Mouse (Mus musculus): ENCODE measurements around the gene Ros1. TPM values are rescaled to one million over a fixed set of nuclear protein-coding genes. Genes with fewer than 3 reads are reported as not detected.

Ros1 gene
- polyA plus RNA-seq, 1 experiment from 2014 or later: 0.87 TPM

DNA sequence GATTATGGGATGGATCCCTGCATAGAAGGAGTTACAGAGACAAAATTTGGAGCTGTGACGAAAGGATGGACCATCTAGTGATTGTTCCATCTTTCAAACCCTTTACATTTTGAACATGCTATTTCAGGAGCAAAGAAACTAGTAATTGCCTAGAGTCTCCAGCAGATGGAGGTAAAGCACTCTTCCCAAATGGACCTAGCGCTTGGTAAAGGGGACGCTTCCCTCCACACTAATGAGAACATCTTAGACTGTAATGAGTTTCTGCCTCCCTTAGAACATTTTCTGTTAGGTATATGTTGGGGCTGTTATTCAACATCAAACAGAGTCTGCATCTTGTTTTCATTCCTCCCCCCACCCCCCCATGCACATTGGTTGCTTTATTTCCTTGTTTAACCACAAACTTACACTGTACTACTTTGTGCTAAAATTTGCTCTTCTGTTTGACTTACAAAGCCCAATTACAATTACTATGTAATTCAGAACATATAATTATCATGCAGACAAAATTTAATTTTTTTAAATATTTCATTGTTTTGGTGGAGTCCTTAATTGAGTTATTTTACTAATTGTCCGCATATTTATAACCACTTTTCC lies 88.8 kb downstream of the Ros1 start:
- ATAC-seq (replicated peaks; ENCODE audit: low FRiP score, low TSS enrichment, low read depth) (0 out of 2 replicates have a peak, but pooled peaks have one; percentile 64), DNase-seq (ENCODE audit: low spot score) (peak; percentile 50)
- Histone ChIP-seq H3K27ac (ENCODE audit: low read depth) (no peak overlapping the region), H3K9ac (ENCODE audit: low read length) (no peak overlapping the region), H3K4me3 (ENCODE audit: low read depth, low read length) (no peak overlapping the region), H3K9me3 (ENCODE audit: control insufficient read depth, low read length) (no peaks in the 10 kb centered on the region), H3K36me3 (ENCODE audit: control insufficient read depth, insufficient read depth, low read length) (no peaks in the 10 kb centered on the region), H3K27me3 (replicated peaks; ENCODE audit: control insufficient read depth, insufficient read depth, low read length) (no peaks in the 10 kb centered on the region), H3K4me2 (ENCODE audit: low read length) (no peak overlapping the region), H3K4me1 (replicated peaks; ENCODE audit: control insufficient read depth, insufficient read depth, low read length) (no peaks in the 10 kb centered on the region)
- WGBS: 43% methylated on average over 4 of the region's 4 CpGs

DNA sequence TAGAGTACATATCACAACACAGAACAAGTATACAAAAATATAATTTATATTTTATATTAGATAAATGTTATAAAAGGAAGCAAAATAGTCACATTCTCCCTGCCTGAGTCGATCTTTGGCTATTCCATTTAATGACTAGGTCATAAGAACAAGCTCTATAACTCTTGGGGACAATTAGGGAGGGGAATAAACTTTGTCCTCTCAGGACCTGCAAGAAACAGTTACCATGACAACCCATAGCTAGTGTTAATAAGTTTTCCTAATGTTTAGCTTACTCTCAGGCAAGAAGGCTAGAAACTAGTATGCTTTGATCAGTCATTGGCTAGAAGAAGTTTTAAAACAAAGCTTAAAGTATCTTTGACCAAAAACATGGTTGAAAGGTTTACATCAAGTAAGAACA lies 93.8 kb downstream of the Ros1 start:
- H3K4me3 ChIP-seq (ENCODE audit: low read depth, low read length): no peak overlapping the region
- 53% methylated on average over 1 of the region's 1 CpGs for WGBS
- H3K4me1 ChIP-seq (replicated peaks; ENCODE audit: control insufficient read depth, insufficient read depth, low read length): no peaks in the 10 kb centered on the region
- no peak overlapping the region for H3K4me2 ChIP-seq (ENCODE audit: low read length)
- ATAC-seq (replicated peaks; ENCODE audit: low FRiP score, low TSS enrichment, low read depth) (no peak), DNase-seq (ENCODE audit: low spot score) (no peak)
- no peaks in the 10 kb centered on the region for H3K36me3 ChIP-seq (ENCODE audit: control insufficient read depth, insufficient read depth, low read length)
- H3K27ac ChIP-seq (ENCODE audit: low read depth): no peak overlapping the region
- H3K9ac ChIP-seq (ENCODE audit: low read length): no peak overlapping the region
- no peaks in the 10 kb centered on the region for H3K9me3 ChIP-seq (ENCODE audit: control insufficient read depth, low read length)
- H3K27me3 ChIP-seq (replicated peaks; ENCODE audit: control insufficient read depth, insufficient read depth, low read length): no peaks in the 10 kb centered on the region

DNA sequence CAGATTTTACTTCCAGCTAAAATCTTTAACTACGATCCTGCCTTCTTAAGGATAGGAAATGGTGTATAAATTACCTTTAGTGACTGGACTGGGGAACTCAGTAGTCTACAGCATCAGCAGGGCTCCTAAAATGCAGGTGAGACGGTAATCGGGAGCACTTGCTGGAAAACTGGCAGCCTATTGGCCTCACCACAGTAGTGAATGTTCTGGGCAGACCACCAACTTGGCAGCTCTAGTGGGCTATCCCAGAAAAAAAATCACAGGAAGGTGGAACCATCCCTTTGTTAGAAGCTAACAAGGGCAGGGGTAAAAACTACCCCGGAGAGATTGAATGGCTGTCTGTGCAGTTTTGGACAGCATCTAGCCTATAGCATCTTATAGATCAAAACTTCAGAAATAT lies 102.9 kb downstream of the Ros1 start:
- 84% methylated on average over 4 of the region's 4 CpGs for WGBS
- no peak overlapping the region for H3K4me2 ChIP-seq (ENCODE audit: low read length)
- H3K9me3 ChIP-seq (ENCODE audit: control insufficient read depth, low read length): no peaks in the 10 kb centered on the region
- no peaks in the 10 kb centered on the region for H3K27me3 ChIP-seq (replicated peaks; ENCODE audit: control insufficient read depth, insufficient read depth, low read length)
- DNase-seq (ENCODE audit: low spot score) (no peak), ATAC-seq (replicated peaks; ENCODE audit: low FRiP score, low TSS enrichment, low read depth) (no peak)
- no peak overlapping the region for H3K27ac ChIP-seq (ENCODE audit: low read depth)
- H3K36me3 ChIP-seq (ENCODE audit: control insufficient read depth, insufficient read depth, low read length): no peaks in the 10 kb centered on the region
- no peak overlapping the region for H3K9ac ChIP-seq (ENCODE audit: low read length)
- H3K4me3 ChIP-seq (ENCODE audit: low read depth, low read length): no peak overlapping the region
- H3K4me1 ChIP-seq (replicated peaks; ENCODE audit: control insufficient read depth, insufficient read depth, low read length): no peaks in the 10 kb centered on the region

DNA sequence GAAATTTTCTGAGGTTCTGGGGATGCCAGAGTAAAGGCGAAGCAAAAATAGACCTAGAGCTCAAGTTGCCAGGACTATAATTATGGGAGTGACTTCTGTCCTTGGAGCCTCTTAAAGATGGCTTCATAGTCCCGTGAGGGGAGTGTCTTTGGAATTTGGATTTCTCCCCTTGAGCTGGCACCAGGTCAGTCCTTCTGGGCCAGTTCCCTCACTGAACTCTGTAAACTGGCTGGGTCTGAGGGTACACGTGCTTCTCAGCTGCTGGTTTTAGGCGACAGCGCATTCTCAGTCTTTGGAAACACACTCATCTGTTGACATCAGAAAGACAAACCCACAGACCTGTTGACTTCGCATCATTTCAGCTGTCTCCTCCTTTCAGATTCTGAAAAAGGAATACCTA lies 108.4 kb downstream of the Ros1 start:
- no peak overlapping the region for H3K4me3 ChIP-seq (ENCODE audit: low read depth, low read length)
- no peak overlapping the region for H3K27ac ChIP-seq (ENCODE audit: low read depth)
- 89% methylated on average over 6 of the region's 6 CpGs for WGBS
- H3K4me1 ChIP-seq (replicated peaks; ENCODE audit: control insufficient read depth, insufficient read depth, low read length): no peaks in the 10 kb centered on the region
- no peak overlapping the region for H3K4me2 ChIP-seq (ENCODE audit: low read length)
- H3K36me3 ChIP-seq (ENCODE audit: control insufficient read depth, insufficient read depth, low read length): no peaks in the 10 kb centered on the region
- DNase-seq (ENCODE audit: low spot score) (no peak), ATAC-seq (replicated peaks; ENCODE audit: low FRiP score, low TSS enrichment, low read depth) (no peak)
- H3K9ac ChIP-seq (ENCODE audit: low read length): no peak overlapping the region
- no peaks in the 10 kb centered on the region for H3K9me3 ChIP-seq (ENCODE audit: control insufficient read depth, low read length)
- H3K27me3 ChIP-seq (replicated peaks; ENCODE audit: control insufficient read depth, insufficient read depth, low read length): no peaks in the 10 kb centered on the region

DNA sequence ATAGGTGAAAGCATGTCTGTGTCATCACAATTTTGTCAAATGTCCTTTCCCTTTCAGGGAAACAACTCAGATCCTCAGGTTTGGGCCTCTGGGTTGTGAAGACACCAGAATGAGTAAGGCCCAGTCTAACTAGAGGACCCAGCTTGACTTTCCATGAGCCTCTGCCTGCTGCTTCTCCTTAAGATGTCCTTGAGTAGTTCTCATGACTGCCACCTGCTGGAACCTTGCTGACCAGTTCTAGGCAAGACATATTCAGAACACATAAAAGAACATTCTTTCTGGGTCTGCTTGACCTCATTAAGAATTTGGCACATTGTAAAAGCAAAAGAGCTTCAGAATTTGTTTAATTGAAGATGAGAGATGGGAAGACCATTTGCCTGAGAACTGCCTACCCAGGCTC lies 122.6 kb downstream of the Ros1 start:
- Histone ChIP-seq H3K4me3 (ENCODE audit: low read depth, low read length) (no peak overlapping the region), H3K4me1 (replicated peaks; ENCODE audit: control insufficient read depth, insufficient read depth, low read length) (no peaks in the 10 kb centered on the region), H3K27ac (ENCODE audit: low read depth) (no peak overlapping the region), H3K9ac (ENCODE audit: low read length) (no peak overlapping the region), H3K27me3 (replicated peaks; ENCODE audit: control insufficient read depth, insufficient read depth, low read length) (no peaks in the 10 kb centered on the region), H3K4me2 (ENCODE audit: low read length) (no peak overlapping the region), H3K9me3 (ENCODE audit: control insufficient read depth, low read length) (no peaks in the 10 kb centered on the region), H3K36me3 (ENCODE audit: control insufficient read depth, insufficient read depth, low read length) (no peaks in the 10 kb centered on the region)
- no peak for ATAC-seq (replicated peaks; ENCODE audit: low FRiP score, low TSS enrichment, low read depth)
- no peak for DNase-seq (ENCODE audit: low spot score)

DNA sequence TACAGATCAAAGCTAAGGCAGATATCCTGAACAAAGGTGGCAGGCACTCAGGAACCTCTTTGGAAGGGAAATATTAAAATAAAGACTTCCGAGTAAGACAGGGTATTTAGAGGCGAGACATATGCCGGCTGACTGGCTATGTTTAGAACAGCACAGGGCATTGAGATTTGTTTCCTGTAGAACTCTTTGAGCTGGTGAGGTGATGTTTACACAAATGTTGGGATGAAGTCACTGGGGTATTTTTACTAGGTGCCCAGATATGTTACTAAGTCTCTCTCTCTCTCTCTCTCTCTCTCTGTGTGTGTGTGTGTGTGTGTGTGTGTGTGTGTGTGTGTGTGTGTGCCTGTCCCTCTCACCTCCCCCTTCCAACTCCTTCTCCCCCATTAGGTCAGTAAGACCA lies 146.8 kb downstream of the Ros1 start:
- Histone ChIP-seq H3K4me1 (replicated peaks; ENCODE audit: control insufficient read depth, insufficient read depth, low read length) (no peaks in the 10 kb centered on the region), H3K27me3 (replicated peaks; ENCODE audit: control insufficient read depth, insufficient read depth, low read length) (no peaks in the 10 kb centered on the region), H3K4me3 (ENCODE audit: low read depth, low read length) (no peak overlapping the region), H3K4me2 (ENCODE audit: low read length) (no peak overlapping the region), H3K36me3 (ENCODE audit: control insufficient read depth, insufficient read depth, low read length) (no peaks in the 10 kb centered on the region), H3K27ac (ENCODE audit: low read depth) (no peak overlapping the region), H3K9me3 (ENCODE audit: control insufficient read depth, low read length) (no peaks in the 10 kb centered on the region), H3K9ac (ENCODE audit: low read length) (no peak overlapping the region)
- no peak for DNase-seq (ENCODE audit: low spot score)
- 47% methylated on average over 3 of the region's 3 CpGs for whole genome bisulfite sequencing
- no peak for ATAC-seq (replicated peaks; ENCODE audit: low FRiP score, low TSS enrichment, low read depth)

DNA sequence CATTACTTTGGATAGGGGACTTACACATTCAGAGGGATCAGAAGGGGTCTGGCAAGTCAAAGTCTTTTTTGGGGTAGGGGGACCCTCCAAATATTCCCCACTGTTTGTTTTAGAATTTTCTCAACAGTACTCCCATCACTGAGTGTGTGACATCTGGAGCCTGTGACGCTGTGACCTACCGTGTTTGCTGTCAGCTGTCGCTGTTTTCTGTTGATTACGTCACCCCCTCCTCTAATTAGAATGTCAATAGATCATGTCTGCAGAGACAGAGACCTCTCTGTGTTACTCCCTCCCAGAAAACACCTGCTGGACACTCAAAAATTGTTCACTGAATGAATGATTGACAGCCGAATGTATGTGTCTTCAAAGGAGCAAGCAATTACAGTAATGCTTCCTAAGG lies 152.0 kb downstream of the Ros1 start:
- no peaks in the 10 kb centered on the region for H3K36me3 ChIP-seq (ENCODE audit: control insufficient read depth, insufficient read depth, low read length)
- no peak overlapping the region for H3K4me3 ChIP-seq (ENCODE audit: low read depth, low read length)
- H3K4me2 ChIP-seq (ENCODE audit: low read length): no peak overlapping the region
- no peak overlapping the region for H3K9ac ChIP-seq (ENCODE audit: low read length)
- H3K9me3 ChIP-seq (ENCODE audit: control insufficient read depth, low read length): no peaks in the 10 kb centered on the region
- H3K4me1 ChIP-seq (replicated peaks; ENCODE audit: control insufficient read depth, insufficient read depth, low read length): no peaks in the 10 kb centered on the region
- ATAC-seq (replicated peaks; ENCODE audit: low FRiP score, low TSS enrichment, low read depth): no peak
- no peak for DNase-seq (ENCODE audit: low spot score)
- H3K27me3 ChIP-seq (replicated peaks; ENCODE audit: control insufficient read depth, insufficient read depth, low read length): no peaks in the 10 kb centered on the region
- WGBS: 85% methylated on average over 5 of the region's 5 CpGs
- H3K27ac ChIP-seq (ENCODE audit: low read depth): no peak overlapping the region

DNA sequence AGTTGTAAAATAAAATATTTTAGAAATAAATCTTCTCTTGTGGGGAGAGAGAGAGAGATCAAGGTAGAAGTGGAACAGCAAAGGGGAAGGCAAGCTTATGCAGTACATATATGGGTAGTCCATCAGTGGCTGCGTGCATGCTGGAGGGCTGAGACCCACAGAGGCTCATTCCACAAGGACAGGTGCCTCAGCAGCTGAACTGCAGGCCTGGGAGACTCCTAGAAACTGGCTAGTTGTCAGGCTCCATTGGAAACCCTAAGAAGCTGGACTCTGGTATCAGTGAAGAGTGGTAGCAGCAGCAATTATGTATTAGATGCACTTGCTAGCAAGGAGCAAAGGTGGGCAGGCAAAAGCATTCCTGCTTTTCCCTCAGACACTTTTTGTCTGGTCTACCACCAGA lies 155.7 kb downstream of the Ros1 start:
- Histone ChIP-seq H3K9ac (ENCODE audit: low read length) (no peak overlapping the region), H3K27me3 (replicated peaks; ENCODE audit: control insufficient read depth, insufficient read depth, low read length) (no peaks in the 10 kb centered on the region), H3K4me2 (ENCODE audit: low read length) (no peak overlapping the region), H3K36me3 (ENCODE audit: control insufficient read depth, insufficient read depth, low read length) (no peaks in the 10 kb centered on the region), H3K4me3 (ENCODE audit: low read depth, low read length) (no peak overlapping the region), H3K9me3 (ENCODE audit: control insufficient read depth, low read length) (no peaks in the 10 kb centered on the region), H3K4me1 (replicated peaks; ENCODE audit: control insufficient read depth, insufficient read depth, low read length) (no peaks in the 10 kb centered on the region), H3K27ac (ENCODE audit: low read depth) (no peak overlapping the region)
- WGBS: 84% methylated on average over 1 of the region's 1 CpGs
- DNase-seq (ENCODE audit: low spot score): no peak
- ATAC-seq (replicated peaks; ENCODE audit: low FRiP score, low TSS enrichment, low read depth): no peak

DNA sequence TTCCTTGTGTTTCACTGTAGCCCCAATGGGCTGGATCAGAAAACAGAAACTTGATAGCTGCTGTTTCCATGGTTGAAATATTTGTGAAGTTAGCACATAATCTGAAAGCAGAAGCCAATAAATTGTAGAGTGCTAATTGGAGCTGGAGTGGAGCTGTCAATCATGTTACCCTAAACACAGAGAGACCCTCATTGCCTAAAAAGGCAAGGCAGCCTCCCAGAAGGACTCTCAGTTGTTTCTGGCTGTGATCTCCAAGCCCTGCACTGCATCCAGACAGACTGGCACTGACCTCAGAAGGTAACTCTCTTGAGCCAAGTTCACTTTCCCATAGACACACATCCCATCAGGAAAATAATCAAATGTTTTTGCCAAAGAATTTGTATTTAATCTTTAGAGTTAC lies 161.3 kb downstream of the Ros1 start:
- Histone ChIP-seq H3K9ac (ENCODE audit: low read length) (no peak overlapping the region), H3K4me2 (ENCODE audit: low read length) (no peak overlapping the region), H3K27me3 (replicated peaks; ENCODE audit: control insufficient read depth, insufficient read depth, low read length) (peaks cover 33% of the 10 kb centered on the region), H3K4me1 (replicated peaks; ENCODE audit: control insufficient read depth, insufficient read depth, low read length) (no peaks in the 10 kb centered on the region), H3K4me3 (ENCODE audit: low read depth, low read length) (no peak overlapping the region), H3K27ac (ENCODE audit: low read depth) (no peak overlapping the region), H3K9me3 (ENCODE audit: control insufficient read depth, low read length) (no peaks in the 10 kb centered on the region), H3K36me3 (ENCODE audit: control insufficient read depth, insufficient read depth, low read length) (no peaks in the 10 kb centered on the region)
- DNase-seq (ENCODE audit: low spot score): no peak
- ATAC-seq (replicated peaks; ENCODE audit: low FRiP score, low TSS enrichment, low read depth): no peak
